8 mouse cellular contexts compared by ENCODE assay signal in genomic region chr14:29179397-29179888, GRCm38 (mm10).
DNase-seq lines count a peak whose midpoint lies in the region; ATAC-seq and TF ChIP-seq lines count a peak whose summit lies in the region.
"Had no signal": no experiment of that assay in that cellular context is flagged by ENCODE, and none has a peak within 500 bp of the region (broad histone marks: within the 10 kb centered on the region; RNA-seq: fewer than 3 reads in every experiment).

No protein-coding gene starts in this region.

- H3K9ac ChIP-seq in kidney, embryonic 15.5 days, result no peak overlapping the region
- H3K9ac ChIP-seq in hindbrain, embryonic 12.5 days, result no peak overlapping the region
- no peak overlapping the region for H3K9ac ChIP-seq in lung, postnatal 0 days (replicated peaks; ENCODE audit: low read depth)
- no peak overlapping the region for H3K9ac ChIP-seq in neural tube, embryonic 13.5 days

- TF ChIP-seq EP300 in lung, postnatal 0 days (IDR thresholded peaks at IDR 0.05), result 0 out of 2 replicates have a peak, but pooled peaks have one; percentile 39

- TF ChIP-seq CTCF in lung, postnatal 0 days (IDR thresholded peaks at IDR 0.05), result no peak

- no peak overlapping the region for H3K27ac ChIP-seq in kidney, embryonic 15.5 days
- peak overlapping the region; percentile 68 for H3K27ac ChIP-seq in hindbrain, embryonic 12.5 days
- no peak overlapping the region for H3K27ac ChIP-seq in lung, postnatal 0 days (ENCODE audit: low read length)
- peak overlapping the region; percentile 53 for H3K27ac ChIP-seq in neural tube, embryonic 13.5 days (replicated peaks)

- H3K36me3 ChIP-seq in kidney, embryonic 15.5 days, result no peaks in the 10 kb centered on the region
- no peaks in the 10 kb centered on the region for H3K36me3 ChIP-seq in hindbrain, embryonic 12.5 days
- H3K36me3 ChIP-seq in lung, postnatal 0 days (ENCODE audit: insufficient read depth, low read length), result no peaks in the 10 kb centered on the region
- no peaks in the 10 kb centered on the region for H3K36me3 ChIP-seq in neural tube, embryonic 13.5 days

- no peaks in the 10 kb centered on the region for H3K27me3 ChIP-seq in kidney, embryonic 15.5 days
- no peaks in the 10 kb centered on the region for H3K27me3 ChIP-seq in hindbrain, embryonic 12.5 days
- no peaks in the 10 kb centered on the region for H3K27me3 ChIP-seq in lung, postnatal 0 days (replicated peaks; ENCODE audit: insufficient read depth, low read length)
- H3K27me3 ChIP-seq in neural tube, embryonic 13.5 days, result peaks cover 8% of the 10 kb centered on the region

- H3K9me3 ChIP-seq in kidney, embryonic 15.5 days (replicated peaks), result no peaks in the 10 kb centered on the region
- no peaks in the 10 kb centered on the region for H3K9me3 ChIP-seq in hindbrain, embryonic 12.5 days (replicated peaks)
- no peaks in the 10 kb centered on the region for H3K9me3 ChIP-seq in lung, postnatal 0 days (ENCODE audit: low read length)
- H3K9me3 ChIP-seq in neural tube, embryonic 13.5 days, result no peaks in the 10 kb centered on the region

- 35% methylated on average over 11 of the region's 11 CpGs for WGBS in kidney, embryonic 15.5 days
- WGBS in hindbrain, embryonic 12.5 days, result 14% methylated on average over 11 of the region's 11 CpGs
- WGBS in lung, postnatal 0 days, result 29% methylated on average over 11 of the region's 11 CpGs
- 19% methylated on average over 11 of the region's 11 CpGs for WGBS in neural tube, embryonic 13.5 days

- H3K4me1 ChIP-seq in kidney, embryonic 15.5 days, result peaks cover 16% of the 10 kb centered on the region
- peaks cover 13% of the 10 kb centered on the region for H3K4me1 ChIP-seq in hindbrain, embryonic 12.5 days
- H3K4me1 ChIP-seq in lung, postnatal 0 days (ENCODE audit: insufficient read depth, low read depth, low read length), result peaks cover 5% of the 10 kb centered on the region; the same call in 1 of the 2 replicates
- H3K4me1 ChIP-seq in neural tube, embryonic 13.5 days (replicated peaks), result peaks cover 16% of the 10 kb centered on the region

- DNase-seq in kidney, adult 9 months, result no peak
- peak; percentile 39 for DNase-seq in lung, postnatal 0 days (ENCODE audit: low spot score)
- no peak for DNase-seq in kidney, postnatal 36 days
- DNase-seq in c-Kit-positive CD71-positive TER-119-positive erythroid progenitor cells, embryonic 14.5 days (ENCODE audit: low spot score), result no peak
- DNase-seq: heart, postnatal 36 days had no signal

- H3K4me2 ChIP-seq in kidney, embryonic 15.5 days, result no peak overlapping the region
- H3K4me2 ChIP-seq in hindbrain, embryonic 12.5 days (replicated peaks), result peak overlapping the region; percentile 26
- H3K4me2 ChIP-seq in lung, postnatal 0 days (replicated peaks; ENCODE audit: low read depth, low read length), result no peak overlapping the region
- H3K4me2 ChIP-seq in neural tube, embryonic 13.5 days, result peak overlapping the region; percentile 14; the same call in 1 of the 2 replicates

- ATAC-seq in kidney, embryonic 15.5 days (replicated peaks; ENCODE audit: low FRiP score), result 0 out of 2 replicates have a peak, but pooled peaks have one; percentile 15
- peak; percentile 22 for ATAC-seq in hindbrain, embryonic 12.5 days (ENCODE audit: low FRiP score)
- peak; percentile 77 for ATAC-seq in lung, postnatal 0 days
- ATAC-seq in neural tube, embryonic 13.5 days (ENCODE audit: low read depth), result peak; percentile 52

- no peak overlapping the region for H3K4me3 ChIP-seq in kidney, embryonic 15.5 days (replicated peaks)
- no peak overlapping the region for H3K4me3 ChIP-seq in hindbrain, embryonic 12.5 days
- H3K4me3 ChIP-seq in lung, postnatal 0 days (ENCODE audit: low read depth, low read length), result no peak overlapping the region
- no peak overlapping the region for H3K4me3 ChIP-seq in neural tube, embryonic 13.5 days

Comparison
In these comparisons a context has a peak if more than half of its experiments do, and no peak if none do; other contexts are left out.
1. ATAC-seq: peak in every context shown above with its lines; median percentile 77 in lung, postnatal 0 days; 52 in neural tube, embryonic 13.5 days; 22 in hindbrain, embryonic 12.5 days; 15 in kidney, embryonic 15.5 days.
2. H3K27ac ChIP-seq: peak in hindbrain, embryonic 12.5 days (single experiment) and neural tube, embryonic 13.5 days (single experiment); none in kidney, embryonic 15.5 days (single experiment) and lung, postnatal 0 days (single experiment).
3. H3K4me2 ChIP-seq: peak in hindbrain, embryonic 12.5 days (single experiment) and neural tube, embryonic 13.5 days (single experiment); none in kidney, embryonic 15.5 days (single experiment) and lung, postnatal 0 days (single experiment).